Mouse (Mus musculus) yolk sac, embryonic 10.5 days (tissue): ENCODE data around the gene Il6st.
"Not testable (repeated sequence)": the region's sequence is repeated elsewhere in the genome, so short reads cannot be mapped to it uniquely, and the experiment has no call there.

Experiments used
- DNase-seq: peaks from one replicate; pipeline ENCODE4 v3.0.0-alpha.2; 2017; ENCODE audit warnings: low spot score

The Il6st gene

DNA sequence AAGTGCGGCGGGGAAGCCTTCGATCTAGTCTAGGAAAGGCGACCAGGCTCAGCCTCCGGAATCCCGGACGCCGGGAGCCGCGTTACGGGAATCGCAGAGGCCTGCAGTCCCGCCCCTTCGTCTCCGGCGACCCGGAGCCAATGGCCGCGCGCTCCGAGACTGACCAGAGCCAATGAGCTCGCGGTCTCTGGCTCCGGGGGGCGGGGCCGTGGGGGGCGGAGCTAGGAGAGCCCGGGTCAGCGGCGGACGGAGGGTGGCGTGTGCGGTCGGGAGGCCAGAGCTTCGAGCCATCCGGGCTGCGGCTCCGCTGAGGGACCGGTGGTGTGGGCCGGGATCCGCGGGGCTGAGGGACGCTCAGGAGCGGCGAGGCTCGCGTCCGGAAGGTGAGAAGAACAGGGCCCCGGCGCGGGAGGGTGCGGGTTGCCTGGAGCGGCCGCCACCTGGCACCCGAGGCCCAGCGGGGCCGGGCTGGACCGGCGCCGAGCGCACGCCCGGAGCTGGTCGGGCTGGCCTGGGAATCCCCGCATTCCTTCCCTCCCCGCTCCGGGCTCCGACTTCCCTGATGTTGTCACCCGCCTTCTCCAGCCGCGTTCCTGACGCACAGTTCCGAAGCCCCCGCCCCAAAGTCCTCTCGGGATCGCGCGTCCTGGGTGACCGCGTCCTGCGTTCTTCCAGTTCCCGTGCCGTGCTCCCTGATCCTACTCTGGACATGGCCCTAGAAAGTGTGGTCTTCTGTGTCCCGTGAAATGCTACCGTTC, at the start of gene Il6st:
Gene Il6st, plus strand, starts transcription at position 203 of the 758 bp plus-strand sequence.
- DNase-seq: peak; percentile 95

DNA sequence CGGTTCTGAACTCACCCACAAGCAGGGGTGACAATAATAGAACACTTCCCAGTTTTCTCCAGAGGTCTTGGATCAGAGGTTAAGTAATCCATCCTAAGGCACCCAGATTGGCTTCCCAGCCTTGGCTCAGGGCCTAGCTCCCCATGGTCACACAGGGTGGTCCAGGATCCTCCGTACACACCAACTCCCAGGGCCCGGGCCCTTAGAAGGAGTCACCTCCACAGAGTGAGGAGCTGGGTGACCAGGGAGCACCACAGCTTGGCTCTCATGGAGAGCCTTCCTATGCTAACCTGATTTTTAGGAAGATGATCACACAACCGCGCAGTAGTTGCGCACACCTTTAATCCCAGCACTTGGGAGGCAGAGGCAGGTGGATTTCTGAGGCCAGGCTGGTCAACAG, 48.0 kb upstream of the Il6st start:
- DNase-seq: no peak

GRCm38 (mm10) chr13:112416410-112417162, 47.3 kb upstream of the Il6st start:
- no peak for DNase-seq

GRCm38 (mm10) chr13:112417163-112417523, 46.7 kb upstream of the Il6st start:
- peak; percentile 55 for DNase-seq

DNA sequence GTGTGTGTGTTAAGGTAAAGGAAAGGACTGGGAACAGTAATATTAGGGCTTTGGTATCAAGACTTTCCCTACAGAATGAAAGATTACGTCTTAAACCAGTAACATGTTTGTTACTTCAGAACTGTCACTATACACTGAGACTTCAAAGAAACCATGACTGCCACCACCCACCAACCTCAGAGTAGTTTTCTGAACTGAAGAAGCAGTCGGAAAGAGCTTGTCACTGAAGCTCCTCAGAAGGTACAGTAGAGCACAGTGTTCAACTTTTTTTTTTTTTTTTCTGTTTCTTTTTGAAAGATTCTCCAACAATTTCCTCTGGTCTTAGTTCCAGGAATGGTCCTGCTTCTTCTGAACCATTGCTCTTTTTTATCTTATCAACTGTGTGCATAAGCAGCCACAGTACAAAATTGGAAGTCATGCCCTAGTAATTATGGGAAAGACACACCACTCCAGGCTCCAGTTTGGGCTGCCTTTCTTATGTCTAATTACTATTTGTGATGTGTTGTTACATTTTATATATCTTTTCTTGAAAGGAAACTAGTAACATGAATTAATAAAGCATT, 45.9 kb upstream of the Il6st start:
- DNase-seq: no peak

DNA sequence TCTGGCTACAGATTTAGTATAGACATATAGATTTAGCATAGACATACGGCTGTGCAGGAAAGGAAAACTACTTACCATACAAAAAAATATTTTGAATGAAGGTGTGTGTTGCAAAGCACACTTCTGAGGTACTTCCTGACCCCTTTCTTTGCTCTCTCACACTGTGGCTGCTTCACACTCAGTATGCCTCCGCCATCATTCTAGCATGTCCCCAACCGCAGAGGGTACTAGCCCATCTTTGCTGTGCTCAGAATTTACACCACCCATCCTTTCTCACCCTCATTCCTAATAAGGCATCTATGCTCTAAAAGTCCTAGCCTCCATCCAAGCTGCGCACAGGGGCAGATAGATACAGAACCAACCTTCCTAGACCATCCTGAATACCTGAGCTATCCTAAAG, 45.3 kb upstream of the Il6st start:
- no peak for DNase-seq

DNA sequence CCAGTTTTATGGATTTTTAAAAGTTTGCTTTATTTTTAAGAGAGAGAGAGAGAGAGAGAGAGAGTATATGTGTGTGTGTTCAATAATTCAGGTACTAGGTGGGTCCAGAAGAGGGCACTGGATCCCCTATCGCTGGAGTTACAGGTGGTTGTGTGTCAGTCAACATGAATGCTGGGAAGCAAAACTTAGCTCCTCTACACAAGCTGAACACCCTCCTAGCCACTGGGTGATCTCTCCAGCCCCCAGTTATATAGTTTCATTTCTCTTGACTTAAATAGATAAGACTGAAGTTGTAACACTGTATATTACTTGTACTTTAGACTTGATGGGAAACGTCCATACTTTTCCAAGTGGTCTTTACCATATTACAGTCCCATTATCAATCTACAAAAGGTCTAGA, 39.7 kb upstream of the Il6st start:
- no peak for DNase-seq

DNA sequence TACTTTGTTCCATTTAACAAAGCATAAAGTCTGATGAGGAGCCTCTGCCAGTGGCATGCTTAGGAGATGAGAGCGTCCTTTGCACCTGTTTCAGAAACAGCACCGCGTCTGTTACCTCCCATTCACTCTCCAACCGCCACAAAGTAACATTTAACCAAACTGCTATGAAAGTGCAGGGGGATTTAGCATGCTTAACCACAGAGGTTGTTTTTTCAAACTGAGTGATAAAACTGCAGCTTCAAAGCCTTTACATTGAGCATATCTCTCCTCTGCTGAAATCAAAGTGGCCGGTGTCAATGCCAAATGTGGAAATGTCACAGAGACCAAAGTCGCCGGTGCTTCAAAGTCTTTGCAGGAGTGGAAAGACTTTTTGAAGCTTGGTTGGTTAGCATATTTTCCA, 39.2 kb upstream of the Il6st start:
- no peak for DNase-seq

GRCm38 (mm10) chr13:112425181-112425654, 38.7 kb upstream of the Il6st start:
- DNase-seq: no peak

DNA sequence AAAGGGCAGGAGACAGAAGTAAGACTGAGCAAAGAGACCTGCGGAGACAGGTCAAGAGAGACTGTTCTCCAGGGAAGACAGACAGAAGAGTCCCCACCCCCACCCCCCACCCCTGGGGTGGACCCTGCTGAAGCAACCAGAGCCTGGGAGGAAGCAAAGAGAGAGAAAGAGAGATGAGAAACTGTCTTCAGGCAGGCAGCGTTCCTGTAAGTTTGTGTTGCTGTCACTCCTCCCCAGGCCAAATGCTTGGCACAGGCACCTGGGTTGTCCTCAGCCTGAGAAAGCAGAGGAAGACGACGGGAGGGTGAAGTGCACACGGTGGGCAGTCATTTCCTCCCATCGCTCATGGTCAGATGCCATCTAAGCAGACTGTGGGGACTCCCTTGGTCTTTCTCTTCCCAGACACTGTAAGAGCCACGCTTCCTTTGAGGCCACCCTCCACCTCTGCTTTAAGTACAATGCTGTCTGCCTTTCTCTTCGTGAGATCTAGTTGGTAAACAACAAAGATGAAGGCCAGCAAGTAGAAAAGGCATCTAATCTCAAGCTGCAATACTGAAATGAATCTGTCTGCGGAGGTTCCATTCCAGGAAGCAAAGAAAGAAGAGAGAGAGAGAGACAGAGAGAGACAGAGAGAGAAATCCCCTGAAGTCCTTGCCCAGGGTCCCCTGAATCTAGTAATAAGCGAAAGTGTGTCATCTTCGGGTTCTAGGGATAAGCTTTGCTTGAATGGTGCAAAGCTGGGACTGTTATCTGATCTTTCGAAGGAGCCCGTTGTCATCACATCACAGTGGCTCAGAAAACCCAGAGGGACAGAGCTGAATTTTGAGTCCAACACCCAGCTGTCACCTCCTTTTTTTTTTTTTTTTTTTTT, 37.4 kb upstream of the Il6st start:
- DNase-seq: no peak

DNA sequence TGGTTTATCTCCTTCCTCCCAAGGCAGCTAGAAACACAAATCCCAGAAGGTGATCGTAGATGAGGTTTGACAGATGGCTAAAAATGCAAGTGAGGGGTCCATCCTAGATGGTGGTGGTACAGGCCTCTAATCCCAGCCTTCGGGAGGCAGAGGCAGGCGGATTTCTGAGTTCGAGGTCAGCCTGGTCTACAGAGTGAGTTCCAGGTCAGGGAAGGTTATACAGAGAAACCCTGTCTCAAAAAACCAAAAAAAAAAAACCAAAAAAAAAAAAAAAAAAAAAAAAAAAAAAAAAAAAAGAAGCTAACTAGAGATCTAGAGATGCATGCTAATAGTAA, 36.8 kb upstream of the Il6st start:
- not testable (repeated sequence) for DNase-seq

- DNase-seq: no peak
These were observed 36.3 kb upstream of the Il6st start for GRCm38 (mm10) chr13:112427521-112427920.

DNA sequence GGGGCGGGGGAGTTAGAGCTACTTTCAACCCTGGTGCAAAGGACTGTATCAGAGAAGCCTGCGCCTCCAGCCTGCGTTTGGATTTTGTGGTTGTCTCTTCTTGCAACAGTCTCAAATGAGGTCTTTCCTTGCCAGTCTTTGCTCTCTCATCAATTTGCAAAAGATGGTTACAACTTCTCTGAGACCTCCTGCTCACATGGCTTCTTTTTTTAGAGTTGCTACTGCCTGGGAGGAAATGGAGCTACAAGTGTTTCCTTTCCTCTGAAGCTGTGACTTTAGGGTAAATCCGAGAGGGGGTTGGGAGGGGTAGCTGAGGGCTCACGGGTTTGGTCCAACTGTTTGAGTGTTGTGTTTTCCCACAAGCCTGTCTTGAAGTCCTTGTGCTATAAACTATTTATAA, 30.6 kb upstream of the Il6st start:
- no peak for DNase-seq

- DNase-seq: no peak
These were observed 28.4 kb upstream of the Il6st start for GRCm38 (mm10) chr13:112435241-112436075.

- no peak for DNase-seq
These were observed 27.6 kb upstream of the Il6st start for GRCm38 (mm10) chr13:112436288-112436687.

DNA sequence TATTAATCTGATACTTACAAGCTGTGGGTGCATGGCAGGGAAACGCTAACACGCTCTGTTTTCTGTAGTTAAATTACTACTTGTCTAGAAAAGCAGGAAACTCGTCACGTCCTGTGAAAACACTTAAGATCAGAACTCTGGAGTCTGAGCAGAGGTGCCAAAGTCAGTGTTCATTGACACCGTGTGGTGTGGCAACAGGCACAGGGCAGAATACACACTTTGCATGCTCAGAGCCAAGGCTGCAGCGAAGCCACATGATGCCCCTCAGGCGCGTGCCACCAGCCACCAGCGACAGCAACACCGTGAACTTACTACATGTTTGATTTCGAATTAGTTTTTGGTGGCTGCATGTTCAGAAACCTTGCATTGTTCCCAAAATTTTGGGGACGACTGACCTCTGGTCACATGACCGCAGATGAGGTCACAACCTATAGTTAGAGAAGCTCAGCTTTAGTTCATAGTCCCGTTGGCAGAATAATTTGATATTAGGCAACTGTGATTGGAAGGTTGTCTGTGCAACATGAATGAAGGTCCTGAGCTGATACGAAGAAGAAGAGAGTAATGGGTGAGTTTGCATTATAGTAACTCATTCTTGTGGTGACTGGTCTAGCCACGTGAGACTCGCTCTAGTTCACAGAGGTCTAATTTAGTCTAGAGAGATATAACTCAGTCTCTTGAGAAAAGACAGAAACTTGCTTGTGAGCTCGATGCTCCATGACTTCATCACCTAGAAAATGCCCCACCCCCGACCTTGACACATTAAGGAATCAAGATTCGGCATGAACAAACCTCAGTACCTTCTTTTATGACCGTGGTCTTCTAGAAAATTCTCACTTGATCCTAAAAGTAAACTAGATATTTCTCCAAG, 25.6 kb upstream of the Il6st start:
- DNase-seq: no peak

DNA sequence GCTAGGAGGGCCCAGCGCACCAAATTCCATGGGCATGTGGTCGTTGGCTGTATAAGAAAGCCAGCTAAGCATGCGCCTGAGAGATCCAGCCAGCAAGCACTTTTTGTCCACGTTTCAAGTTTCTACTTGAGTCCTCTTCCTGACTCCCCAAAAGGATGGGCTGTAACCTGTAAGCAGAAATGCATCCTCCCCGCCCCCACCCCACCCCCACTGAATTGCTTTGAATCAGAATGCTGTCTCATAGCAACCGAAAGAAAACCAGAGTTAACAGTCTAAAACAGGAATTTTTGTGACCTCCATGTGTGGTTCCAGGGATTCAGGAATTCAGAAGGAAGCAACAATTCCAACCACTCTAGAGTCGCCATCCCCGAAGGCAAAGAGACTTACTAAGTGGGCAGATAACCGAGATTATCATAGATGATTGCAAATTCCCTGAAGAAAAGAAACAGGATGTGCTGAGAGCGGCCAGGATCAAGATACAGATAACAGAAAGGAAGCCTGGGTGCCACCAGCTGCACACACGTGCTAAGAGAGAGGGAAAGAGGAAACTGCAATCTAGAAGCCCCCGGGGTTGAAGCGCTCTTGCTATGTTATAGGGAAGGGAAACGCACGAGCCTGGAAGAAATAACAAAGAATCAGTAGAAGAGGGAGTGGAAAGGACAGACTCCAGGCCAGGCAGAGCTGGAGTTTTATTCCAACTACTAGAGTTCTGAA, 24.6 kb upstream of the Il6st start:
- peak; percentile 36 for DNase-seq

- peak; percentile 61 for DNase-seq
These were observed 23.9 kb upstream of the Il6st start for GRCm38 (mm10) chr13:112439917-112440361.

DNA sequence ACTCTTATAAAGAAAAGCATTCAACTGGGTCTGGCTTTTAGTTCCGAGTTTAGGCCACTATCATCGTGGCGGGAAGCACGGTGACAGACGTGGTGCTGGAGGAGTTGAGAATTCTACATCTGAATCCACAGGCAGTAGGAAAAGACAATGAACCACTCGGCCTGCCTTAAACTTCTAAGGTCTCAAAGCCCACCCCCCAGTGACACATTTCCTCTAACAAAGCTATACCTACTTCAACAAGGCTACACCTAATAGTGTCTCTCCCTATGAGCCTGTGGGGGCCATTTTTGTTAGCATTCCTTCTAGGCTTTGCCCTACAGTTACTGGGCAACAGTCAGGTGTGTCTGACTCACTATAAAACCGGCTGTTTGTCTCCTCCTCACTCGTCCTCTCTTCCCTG, 23.2 kb upstream of the Il6st start:
- DNase-seq: no peak
